Mouse (Mus musculus): ENCODE data around the gene Tmem147. TPM values are rescaled to one million over a fixed set of nuclear protein-coding genes. Genes with fewer than 3 reads are reported as not detected.

The Tmem147 gene
- polyA plus RNA-seq, 1 experiment: 275 TPM

GRCm38 (mm10) chr7:30706214-30706882 is 23.0 kb downstream of the Tmem147 start:
- no peak overlapping the region for H3K4me3 ChIP-seq (ENCODE audit: insufficient read depth, low read depth, low read length)
- H3K4me1 ChIP-seq (ENCODE audit: control insufficient read depth, insufficient read depth, insufficient read length, low read length): no peaks in the 10 kb centered on the region
- no peak overlapping the region for H3K27ac ChIP-seq (replicated peaks; ENCODE audit: low read depth, low read length)

- Histone ChIP-seq H3K4me3 (ENCODE audit: insufficient read depth, low read depth, low read length) (no peak within 1 kb of the TSS), H3K27ac (replicated peaks; ENCODE audit: low read depth, low read length) (no peak within 1 kb of the TSS), H3K4me1 (ENCODE audit: control insufficient read depth, insufficient read depth, insufficient read length, low read length) (no peaks in the 10 kb centered on the region)
Measured at GRCm38 (mm10) chr7:30698589-30698988, 30.8 kb downstream of the Tmem147 start, which contains the start of gene 2200002J24Rik. TSS of gene 2200002J24Rik (plus strand) at chr7:30698926.

- Histone ChIP-seq H3K4me1 (ENCODE audit: control insufficient read depth, insufficient read depth, insufficient read length, low read length) (no peaks in the 10 kb centered on the region), H3K27ac (replicated peaks; ENCODE audit: low read depth, low read length) (no peak overlapping the region), H3K4me3 (ENCODE audit: insufficient read depth, low read depth, low read length) (no peak overlapping the region)
Measured at GRCm38 (mm10) chr7:30698101-30698500, 31.2 kb downstream of the Tmem147 start.

GRCm38 (mm10) chr7:30688325-30688724 is 41.0 kb downstream of the Tmem147 start:
- no peak overlapping the region for H3K4me3 ChIP-seq (ENCODE audit: insufficient read depth, low read depth, low read length)
- H3K27ac ChIP-seq (replicated peaks; ENCODE audit: low read depth, low read length): no peak overlapping the region
- no peaks in the 10 kb centered on the region for H3K4me1 ChIP-seq (ENCODE audit: control insufficient read depth, insufficient read depth, insufficient read length, low read length)

GRCm38 (mm10) chr7:30683425-30683824 is 45.9 kb downstream of the Tmem147 start:
- H3K27ac ChIP-seq (replicated peaks; ENCODE audit: low read depth, low read length): no peak overlapping the region
- no peaks in the 10 kb centered on the region for H3K4me1 ChIP-seq (ENCODE audit: control insufficient read depth, insufficient read depth, insufficient read length, low read length)
- H3K4me3 ChIP-seq (ENCODE audit: insufficient read depth, low read depth, low read length): no peak overlapping the region

- Histone ChIP-seq H3K4me1 (ENCODE audit: control insufficient read depth, insufficient read depth, insufficient read length, low read length) (no peaks in the 10 kb centered on the region), H3K27ac (replicated peaks; ENCODE audit: low read depth, low read length) (no peak overlapping the region), H3K4me3 (ENCODE audit: insufficient read depth, low read depth, low read length) (no peak overlapping the region)
Measured at GRCm38 (mm10) chr7:30681897-30682296, 47.4 kb downstream of the Tmem147 start.

GRCm38 (mm10) chr7:30678263-30678975 is 50.9 kb downstream of the Tmem147 start:
- H3K4me1 ChIP-seq (ENCODE audit: control insufficient read depth, insufficient read depth, insufficient read length, low read length): no peaks in the 10 kb centered on the region
- no peak overlapping the region for H3K4me3 ChIP-seq (ENCODE audit: insufficient read depth, low read depth, low read length)
- H3K27ac ChIP-seq (replicated peaks; ENCODE audit: low read depth, low read length): no peak overlapping the region

Other genes with a start within 250 kb of the Tmem147 start
- gene Prodh2, start 235.9 kb downstream of the Tmem147 start, polyA plus RNA-seq (2012; ENCODE audit: insufficient read depth, insufficient read length, missing spikeins): not detected in 2 replicates
- gene Arhgap33, start 194.5 kb downstream of the Tmem147 start, polyA plus RNA-seq (2012; ENCODE audit: insufficient read depth, insufficient read length, missing spikeins): 0.40 TPM in 1 of 2 replicates, not detected in the other
- 49.1 and 64.2 TPM in 2 replicates for gene Hspb6, start 177.4 kb downstream of the Tmem147 start, polyA plus RNA-seq (2012; ENCODE audit: insufficient read depth, insufficient read length, missing spikeins)
- gene Proser3, start 177.2 kb downstream of the Tmem147 start, polyA plus RNA-seq (2012; ENCODE audit: insufficient read depth, insufficient read length, missing spikeins): 0.95 and 4.2 TPM in 2 replicates
- 19.5 and 23.1 TPM in 2 replicates for gene Lin37, start 169.7 kb downstream of the Tmem147 start, polyA plus RNA-seq (2012; ENCODE audit: insufficient read depth, insufficient read length, missing spikeins)
- 59.1 and 65.5 TPM in 2 replicates for gene U2af1l4, start 166.2 kb downstream of the Tmem147 start, polyA plus RNA-seq (2012; ENCODE audit: insufficient read depth, insufficient read length, missing spikeins)
- gene Gm49396, start 166.2 kb downstream of the Tmem147 start, polyA plus RNA-seq (2012; ENCODE audit: insufficient read depth, insufficient read length, missing spikeins): 0.91 and 5.5 TPM in 2 replicates
- gene Psenen, start 165.9 kb downstream of the Tmem147 start, polyA plus RNA-seq (2012; ENCODE audit: insufficient read depth, insufficient read length, missing spikeins): 177 and 187 TPM in 2 replicates
- gene Igflr1, start 164.1 kb downstream of the Tmem147 start, polyA plus RNA-seq (2012; ENCODE audit: insufficient read depth, insufficient read length, missing spikeins): not detected in 2 replicates
- gene Kmt2b, start 140.8 kb downstream of the Tmem147 start, polyA plus RNA-seq (2012; ENCODE audit: insufficient read depth, insufficient read length, missing spikeins): 7.1 and 16.1 TPM in 2 replicates
- not detected in 2 replicates for gene Zbtb32, start 130.6 kb downstream of the Tmem147 start, polyA plus RNA-seq (2012; ENCODE audit: insufficient read depth, insufficient read length, missing spikeins)
- gene Upk1a, start 116.7 kb downstream of the Tmem147 start, polyA plus RNA-seq (2012; ENCODE audit: insufficient read depth, insufficient read length, missing spikeins): not detected in 2 replicates
- gene Cox6b1, start 103.4 kb downstream of the Tmem147 start, polyA plus RNA-seq (2012; ENCODE audit: insufficient read depth, insufficient read length, missing spikeins): 5,485 and 5,752 TPM in 2 replicates
- not detected in 2 replicates for gene Etv2, start 93.7 kb downstream of the Tmem147 start, polyA plus RNA-seq (2012; ENCODE audit: insufficient read depth, insufficient read length, missing spikeins)
- gene Rbm42, start 79.2 kb downstream of the Tmem147 start, polyA plus RNA-seq (2012; ENCODE audit: insufficient read depth, insufficient read length, missing spikeins): 24.5 and 39.6 TPM in 2 replicates
- 2.3 and 2.9 TPM in 2 replicates for gene Haus5, start 64.5 kb downstream of the Tmem147 start, polyA plus RNA-seq (2012; ENCODE audit: insufficient read depth, insufficient read length, missing spikeins)
- gene Pmis2, start 57.9 kb downstream of the Tmem147 start, polyA plus RNA-seq (2012; ENCODE audit: insufficient read depth, insufficient read length, missing spikeins): not detected in 2 replicates
- gene 2200002J24Rik, start 30.6 kb downstream of the Tmem147 start, polyA plus RNA-seq (2012; ENCODE audit: insufficient read depth, insufficient read length, missing spikeins): not detected in 2 replicates
- not detected in 2 replicates for gene Atp4a, start 17.3 kb downstream of the Tmem147 start, polyA plus RNA-seq (2012; ENCODE audit: insufficient read depth, insufficient read length, missing spikeins)
- gene Gapdhs, start 14.1 kb upstream of the Tmem147 start, polyA plus RNA-seq (2012; ENCODE audit: insufficient read depth, insufficient read length, missing spikeins): not detected in 2 replicates
- 12.3 and 18.2 TPM in 2 replicates for gene Sbsn, start 21.9 kb upstream of the Tmem147 start, polyA plus RNA-seq (2012; ENCODE audit: insufficient read depth, insufficient read length, missing spikeins)
- gene Dmkn, start 34.2 kb upstream of the Tmem147 start, polyA plus RNA-seq (2012; ENCODE audit: insufficient read depth, insufficient read length, missing spikeins): 7.4 and 7.8 TPM in 2 replicates
- 11.5 and 15.2 TPM in 2 replicates for gene Krtdap, start 58.4 kb upstream of the Tmem147 start, polyA plus RNA-seq (2012; ENCODE audit: insufficient read depth, insufficient read length, missing spikeins)
- 4.8 and 7.4 TPM in 2 replicates for gene Ffar2, start 94.2 kb upstream of the Tmem147 start, polyA plus RNA-seq (2012; ENCODE audit: insufficient read depth, insufficient read length, missing spikeins)
- not detected in 2 replicates for gene Ffar3, start 126.6 kb upstream of the Tmem147 start, polyA plus RNA-seq (2012; ENCODE audit: insufficient read depth, insufficient read length, missing spikeins)
- not detected in 2 replicates for gene Ffar1, start 132.0 kb upstream of the Tmem147 start, polyA plus RNA-seq (2012; ENCODE audit: insufficient read depth, insufficient read length, missing spikeins)
- 0.40 and 0.88 TPM in 2 replicates for gene Cd22, start 150.8 kb upstream of the Tmem147 start, polyA plus RNA-seq (2012; ENCODE audit: insufficient read depth, insufficient read length, missing spikeins)
- gene Mag, start 185.3 kb upstream of the Tmem147 start, polyA plus RNA-seq (2012; ENCODE audit: insufficient read depth, insufficient read length, missing spikeins): not detected in 2 replicates
- not detected in 2 replicates for gene Hamp2, start 195.1 kb upstream of the Tmem147 start, polyA plus RNA-seq (2012; ENCODE audit: insufficient read depth, insufficient read length, missing spikeins)
- gene Hamp, start 214.5 kb upstream of the Tmem147 start, polyA plus RNA-seq (2012; ENCODE audit: insufficient read depth, insufficient read length, missing spikeins): 4.4 TPM in 1 of 2 replicates, not detected in the other
- gene Usf2, start 227.3 kb upstream of the Tmem147 start, polyA plus RNA-seq (2012; ENCODE audit: insufficient read depth, insufficient read length, missing spikeins): 66.8 and 103 TPM in 2 replicates
- gene Lsr, start 243.9 kb upstream of the Tmem147 start, polyA plus RNA-seq (2012; ENCODE audit: insufficient read depth, insufficient read length, missing spikeins): 1.1 TPM in 1 of 2 replicates, not detected in the other
- not detected in 2 replicates for gene Fam187b, start 244.2 kb upstream of the Tmem147 start, polyA plus RNA-seq (2012; ENCODE audit: insufficient read depth, insufficient read length, missing spikeins)

Data from brown adipose tissue, adult 24 weeks (tissue).